Mouse (Mus musculus) CH12.LX (cell line): ENCODE data around the gene Rgl2. TPM values are rescaled to one million over a fixed set of nuclear protein-coding genes. Genes with fewer than 3 reads are reported as not detected.
"Not testable (repeated sequence)": the region's sequence is repeated elsewhere in the genome, so short reads cannot be mapped to it uniquely, and the experiment has no call there.

ENCODE experiments used
- DNase-seq: peaks from one replicate; pipeline ENCODE4 v3.0.0-alpha.2; 2013; ENCODE audit errors: extremely low read depth
- H3K27ac ChIP-seq: 2 replicates; pipeline ENCODE4 v1.5.1; 2012; ENCODE audit warnings: low read depth, mild to moderate bottlenecking, control low read depth, moderate library complexity; ENCODE audit not compliant: insufficient read depth
- H3K27me3 ChIP-seq: replicated peaks from 2 replicates; pipeline ENCODE3; 2012; ENCODE audit warnings: inconsistent platforms
- H3K36me3 ChIP-seq, 2 experiments: replicated peaks in 1 of 2; 2 replicates each; pipeline versions ENCODE3 to v1.6.1; 2012; ENCODE audit warnings: inconsistent platforms in 1 of 2, low read length in 1 of 2, mild to moderate bottlenecking in 1 of 2, mixed read lengths in 1 of 2, moderate library complexity in 1 of 2; ENCODE audit not compliant: control insufficient read depth in 1 of 2, insufficient read depth in 1 of 2
- H3K4me1 ChIP-seq, 2 experiments: 2 replicates each; pipeline ENCODE4 v1.6.1; 2012; ENCODE audit warnings: inconsistent platforms in 1 of 2, moderate library complexity in 1 of 2; ENCODE audit not compliant: insufficient read depth in 2 of 2, control insufficient read depth in 1 of 2
- H3K4me2 ChIP-seq: 2 replicates; pipeline ENCODE4 v1.6.1; 2012; ENCODE audit warnings: low read depth, mild to moderate bottlenecking, control low read depth; ENCODE audit not compliant: poor library complexity, insufficient read depth, severe bottlenecking
- H3K4me3 ChIP-seq, 3 experiments: fragments of 150-350 bp in 1 of 3; sonication (generic) in 1 of 3; replicated peaks in 1 of 3; 2 replicates each; pipeline versions ENCODE3 to v1.5.1; 2011 to 2012; ENCODE audit warnings: low read depth in 2 of 3, low read length in 2 of 3, mild to moderate bottlenecking in 2 of 3, moderate library complexity in 2 of 3, control low read depth in 1 of 3, improper control_type of control experiment in 1 of 3, inconsistent platforms in 1 of 3, mixed read lengths in 1 of 3; ENCODE audit not compliant: poor library complexity in 1 of 3
- H3K79me2 ChIP-seq: replicated peaks from 2 replicates; pipeline ENCODE4 v1.6.1; 2012; ENCODE audit warnings: mild to moderate bottlenecking, moderate library complexity; ENCODE audit not compliant: control insufficient read depth, poor library complexity, insufficient read depth, severe bottlenecking; ENCODE audit errors: extremely low read depth
- H3K9ac ChIP-seq: 2 replicates; pipeline ENCODE4 v1.6.1; 2012; ENCODE audit warnings: low read depth, mild to moderate bottlenecking, control low read depth, moderate library complexity; ENCODE audit not compliant: insufficient read depth
- H3K9me3 ChIP-seq: replicated peaks from 2 replicates; pipeline ENCODE3; 2012; ENCODE audit warnings: low read length, inconsistent platforms, mixed read lengths
- CTCF ChIP-seq, 2 experiments: IDR thresholded peaks in 1 of 2; conservative IDR thresholded peaks in 1 of 2; 2 replicates each; pipeline ENCODE4 v1.5.1; 2011 to 2012; ENCODE audit warnings: low read depth in 2 of 2, low read length in 2 of 2, improper control_type of control experiment in 1 of 2, inconsistent platforms in 1 of 2, mild to moderate bottlenecking in 1 of 2, moderate library complexity in 1 of 2
- MYC ChIP-seq: IDR thresholded peaks from 2 replicates; pipeline ENCODE4 v1.6.1; 2011; ENCODE audit warnings: low read depth, mild to moderate bottlenecking, improper control_type of control experiment, low read length
- POLR2A ChIP-seq: IDR thresholded peaks from 2 replicates; pipeline ENCODE4 v1.6.1; 2011; ENCODE audit warnings: low read depth, mild to moderate bottlenecking, improper control_type of control experiment, low read length
- RAD21 ChIP-seq: IDR thresholded peaks from 2 replicates; pipeline ENCODE4 v1.6.1; 2011; ENCODE audit warnings: low read depth, mild to moderate bottlenecking, low read length, improper control_type of control experiment, moderate library complexity
- SIN3A ChIP-seq: IDR thresholded peaks from 2 replicates; pipeline ENCODE4 v1.6.1; 2012; ENCODE audit warnings: low read length, improper control_type of control experiment, inconsistent platforms
- SMC3 ChIP-seq: IDR thresholded peaks from 2 replicates; pipeline ENCODE4 v1.6.1; 2011; ENCODE audit warnings: low read depth, low read length, improper control_type of control experiment
- ZC3H11A ChIP-seq: IDR thresholded peaks from 2 replicates; pipeline ENCODE4 v1.6.1; 2012; ENCODE audit warnings: low read depth, mild to moderate bottlenecking, inconsistent platforms, low read length, improper control_type of control experiment
- ZNF384 ChIP-seq: IDR thresholded peaks from 2 replicates; pipeline ENCODE4 v1.6.1; 2012; ENCODE audit warnings: low read depth, low read length, improper control_type of control experiment, inconsistent platforms
- dilution Hi-C: fragments of 300-500 bp; cut with MboI; formaldehyde crosslinking; loops from 2 replicates; pipeline ENCODE4 v1.14.3; 2020; ENCODE audit warnings: low sequenced_read_pairs; ENCODE audit not compliant: extremely low pct_unique_long_range_greater_than_20kb, extremely low pct_ligation_motif_present
- in situ Hi-C: fragments of 300-500 bp; cut with MboI; formaldehyde crosslinking; loops from 3 replicates; pipeline ENCODE4 v1.14.3; 2019; ENCODE audit warnings: low sequenced_read_pairs, low pct_ligation_motif_present, low pct_unique_long_range_greater_than_20kb, mixed read lengths
- polyA plus RNA-seq: library from polyadenylated mRNA; unstranded; fragments of >175 nt; gene quantifications from 2 replicates; pipeline ENCODE4 v1.2.1, GENCODE M21; 2012; ENCODE audit warnings: low read depth; ENCODE audit not compliant: insufficient read length
- total RNA-seq, 2 experiments: library from RNA; depleted of rRNA; stranded (reverse); fragments of 300-350 nt in 1 of 2; fragments of >200 nt in 1 of 2; gene quantifications; 2 replicates each; pipeline ENCODE4 v1.2.3; 2012 to 2014

Gene Rgl2
- total and polyA plus RNA-seq, 3 experiments: 20.1 to 29.1 (median 25.6) TPM

DNA sequence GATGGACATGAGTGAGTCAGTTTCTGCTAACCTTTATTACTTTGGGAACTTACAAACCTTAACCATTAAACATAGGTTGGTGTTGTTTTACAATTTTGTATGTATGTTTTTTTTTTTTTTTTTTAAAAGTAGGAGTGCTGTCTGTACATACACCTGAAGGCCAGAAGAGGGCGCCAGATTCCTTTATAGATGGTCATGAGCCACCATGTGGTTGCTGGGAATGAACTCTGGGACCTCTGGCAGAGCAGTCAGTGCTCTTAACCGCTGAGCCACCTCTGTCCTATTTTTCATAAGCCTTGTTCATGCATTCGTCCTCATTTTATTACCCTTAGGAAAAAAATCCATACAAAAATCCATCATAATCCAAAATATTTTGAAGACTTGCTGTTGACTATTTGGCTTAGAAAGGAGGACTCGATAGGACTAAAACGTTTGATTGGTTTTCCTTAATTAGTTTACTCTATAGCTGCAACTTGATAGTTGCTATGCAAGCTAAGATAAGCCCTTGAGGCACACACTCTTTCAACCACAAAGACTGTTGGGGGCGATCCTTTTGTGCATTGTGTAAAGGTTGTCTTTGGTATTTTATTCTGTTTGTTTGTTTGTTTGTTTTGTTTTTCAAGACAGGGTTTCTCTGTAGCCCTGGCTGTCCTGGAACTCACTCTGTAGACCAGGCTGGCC, 32.1 kb upstream of the Rgl2 start:
- Histone ChIP-seq H3K27ac (no peak overlapping the region), H3K9ac (no peak overlapping the region), H3K27me3 (peaks cover 3% of the 10 kb centered on the region), H3K9me3 (no peaks in the 10 kb centered on the region), H3K4me1 (no peaks in the 10 kb centered on the region), H3K36me3 (no peaks in the 10 kb centered on the region), H3K4me3 (no peak overlapping the region), H3K4me2 (no peak overlapping the region), H3K79me2 (no peaks in the 10 kb centered on the region)
- DNase-seq: peak; percentile 86
- TF ChIP-seq ZNF384 (peak; percentile 92), CTCF (conservative IDR thresholded peaks at IDR 0.05 in 1 of 2, IDR thresholded peaks at IDR 0.05 in 1 of 2; ENCODE audit: low read depth in 2 of 2, low read length in 2 of 2) (peak; percentile 70 to 79), ZC3H11A (no peak), POLR2A (no peak), SMC3 (peak; percentile 73), RAD21 (peak; percentile 75), MYC (peak; percentile 98)
- dilution Hi-C loops (no loop called here), in situ Hi-C loops (no loop called here)

DNA sequence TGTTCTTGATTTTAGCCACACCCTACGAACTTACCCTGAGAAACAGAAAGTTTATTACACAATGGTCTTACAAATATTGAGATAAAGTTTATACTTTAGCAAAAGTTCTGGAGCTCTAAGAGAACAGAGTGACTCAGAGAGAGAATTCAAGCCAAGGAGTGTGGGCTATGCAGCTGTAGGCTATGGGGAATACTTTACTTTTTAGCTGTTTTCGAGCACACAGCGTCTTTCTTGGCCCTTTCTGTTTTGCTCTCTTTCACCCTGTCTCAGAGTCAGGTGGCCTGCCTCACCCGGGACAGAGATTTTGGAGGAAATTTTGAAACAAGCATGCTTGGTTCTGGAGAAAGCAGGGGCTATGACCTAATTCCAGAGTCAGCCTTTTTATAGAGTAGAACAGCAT, 31.1 kb upstream of the Rgl2 start:
- H3K4me1 ChIP-seq, H3K4me2 ChIP-seq, H3K4me3 ChIP-seq, H3K36me3 ChIP-seq, H3K79me2 ChIP-seq, H3K9me3 ChIP-seq, in situ Hi-C loops, H3K9ac ChIP-seq, dilution Hi-C loops, H3K27me3 ChIP-seq, H3K27ac ChIP-seq, DNase-seq: not testable (repeated sequence)

DNA sequence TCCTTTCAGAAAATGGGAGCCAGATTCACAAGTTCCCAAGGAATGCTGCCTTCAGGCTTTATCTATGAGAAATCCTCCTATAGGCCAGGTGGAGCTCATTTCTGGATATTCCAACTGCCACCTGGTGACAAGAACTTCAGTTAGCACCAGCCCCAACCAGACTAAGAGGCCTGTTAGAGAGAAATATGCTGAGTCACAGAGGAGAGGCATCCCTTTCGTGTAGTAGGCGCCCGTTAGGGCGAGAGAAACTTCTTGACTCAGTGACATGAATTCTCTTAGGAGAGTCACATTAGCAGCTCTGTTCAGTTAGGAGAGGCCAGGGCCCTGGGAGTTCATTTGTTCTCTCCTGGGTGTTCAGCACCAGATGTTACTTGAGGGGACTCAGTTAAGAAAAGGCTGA, 29.7 kb upstream of the Rgl2 start:
- Histone ChIP-seq H3K27ac (no peak overlapping the region), H3K36me3 (no peaks in the 10 kb centered on the region), H3K9me3 (no peaks in the 10 kb centered on the region), H3K4me3 (no peak overlapping the region), H3K9ac (no peak overlapping the region), H3K4me2 (no peak overlapping the region), H3K27me3 (no peaks in the 10 kb centered on the region), H3K4me1 (peaks cover 0 to 10% of the 10 kb centered on the region in 2 experiments; a peak in 2 of 4 replicates), H3K79me2 (no peaks in the 10 kb centered on the region)
- in situ Hi-C loops (no loop called here), dilution Hi-C loops (no loop called here)
- TF ChIP-seq RAD21 (no peak), SIN3A (no peak)
- DNase-seq: no peak
